Mouse (Mus musculus): ENCODE results near the gene Mical2.
A peak's percentile ranks its signal among the peaks of the same experiment; 100 is the strongest.

Gene Mical2

GRCm38 (mm10) chr7:112241211-112241944 is 15.7 kb downstream of the Mical2 start:
- DNase-seq (ENCODE audit: low spot score) = no peak

GRCm38 (mm10) chr7:112241945-112242329 is 16.3 kb downstream of the Mical2 start:
- no peak for DNase-seq (ENCODE audit: low spot score)

GRCm38 (mm10) chr7:112242587-112242986 is 16.9 kb downstream of the Mical2 start:
- no peak for DNase-seq (ENCODE audit: low spot score)

GRCm38 (mm10) chr7:112244071-112244470 is 18.4 kb downstream of the Mical2 start:
- DNase-seq (ENCODE audit: low spot score) = no peak

GRCm38 (mm10) chr7:112244683-112245082 is 19.0 kb downstream of the Mical2 start:
- DNase-seq (ENCODE audit: low spot score) = no peak

GRCm38 (mm10) chr7:112245839-112246438 is 20.3 kb downstream of the Mical2 start:
- no peak for DNase-seq (ENCODE audit: low spot score)

GRCm38 (mm10) chr7:112246442-112246841 is 20.8 kb downstream of the Mical2 start:
- no peak for DNase-seq (ENCODE audit: low spot score)

- no peak for DNase-seq (ENCODE audit: low spot score)
Observed at GRCm38 (mm10) chr7:112247890-112248289, 22.2 kb downstream of the Mical2 start.

- no peak for DNase-seq (ENCODE audit: low spot score)
Observed at GRCm38 (mm10) chr7:112249476-112249875, 23.8 kb downstream of the Mical2 start.

GRCm38 (mm10) chr7:112252065-112252464 is 26.4 kb downstream of the Mical2 start:
- no peak for DNase-seq (ENCODE audit: low spot score)

- DNase-seq (ENCODE audit: low spot score) = no peak
Observed at GRCm38 (mm10) chr7:112254233-112254632, 28.6 kb downstream of the Mical2 start.

GRCm38 (mm10) chr7:112255248-112255866 is 29.7 kb downstream of the Mical2 start:
- no peak for DNase-seq (ENCODE audit: low spot score)

- DNase-seq (ENCODE audit: low spot score) = no peak
Observed at GRCm38 (mm10) chr7:112258338-112258903, 32.8 kb downstream of the Mical2 start.

GRCm38 (mm10) chr7:112259286-112259685 is 33.6 kb downstream of the Mical2 start:
- no peak for DNase-seq (ENCODE audit: low spot score)

GRCm38 (mm10) chr7:112261121-112261520 is 35.5 kb downstream of the Mical2 start:
- DNase-seq (ENCODE audit: low spot score) = no peak

- no peak for DNase-seq (ENCODE audit: low spot score)
Observed at GRCm38 (mm10) chr7:112267266-112267665, 41.6 kb downstream of the Mical2 start.

- no peak for DNase-seq (ENCODE audit: low spot score)
Observed at GRCm38 (mm10) chr7:112268761-112269425, 43.2 kb downstream of the Mical2 start.

GRCm38 (mm10) chr7:112270870-112271269 is 45.2 kb downstream of the Mical2 start:
- DNase-seq (ENCODE audit: low spot score) = peak; percentile 48

GRCm38 (mm10) chr7:112271627-112272026 is 46.0 kb downstream of the Mical2 start:
- DNase-seq (ENCODE audit: low spot score) = no peak

- no peak for DNase-seq (ENCODE audit: low spot score)
Observed at GRCm38 (mm10) chr7:112272692-112273091, 47.0 kb downstream of the Mical2 start.

- no peak for DNase-seq (ENCODE audit: low spot score)
Observed at GRCm38 (mm10) chr7:112273451-112273850, 47.8 kb downstream of the Mical2 start.

GRCm38 (mm10) chr7:112274611-112275010 is 49.0 kb downstream of the Mical2 start:
- no peak for DNase-seq (ENCODE audit: low spot score)

All from ovary, postnatal 36 days (tissue).